Mouse (Mus musculus) G1E (cell line): ENCODE data around the gene Sorbs2.

Experiments used
- CTCF ChIP-seq: IDR thresholded peaks from 2 replicates; pipeline ENCODE4 v1.5.1; 2012; ENCODE audit warnings: low read depth, low read length, inconsistent platforms, mixed read lengths
- GATA1 ChIP-seq: IDR thresholded peaks from 2 replicates; pipeline ENCODE4 v1.6.1; 2012; ENCODE audit warnings: borderline replicate concordance, low read length, inconsistent platforms, mixed read lengths
- POLR2AphosphoS5 ChIP-seq: IDR thresholded peaks from 2 replicates; pipeline ENCODE4 v1.6.1; 2012; ENCODE audit warnings: low read depth, low read length, inconsistent platforms; ENCODE audit not compliant: insufficient replicate concordance

GRCm38 (mm10) chr8:45689611-45690207 is 182.1 kb downstream of the Sorbs2 start:
- TF ChIP-seq CTCF (no peak), GATA1 (no peak), POLR2AphosphoS5 (no peak)
